In genomic region chr11:96294245-96295091, GRCm38 (mm10) we compare ENCODE assay signal across 8 mouse cellular contexts. TPM values are rescaled to one million over a fixed set of nuclear protein-coding genes. Genes with fewer than 3 reads are reported as not detected.
DNase-seq lines count a peak whose midpoint lies in the region; ATAC-seq and TF ChIP-seq lines count a peak whose summit lies in the region.

No protein-coding gene starts in this region.

- no peaks in the 10 kb centered on the region for H3K36me3 ChIP-seq in hindbrain, embryonic 10.5 days
- H3K36me3 ChIP-seq in stomach, postnatal 0 days (ENCODE audit: control insufficient read depth, insufficient read depth, low read length): no peaks in the 10 kb centered on the region

- H3K4me1 ChIP-seq in hindbrain, embryonic 10.5 days (replicated peaks): peaks cover 5% of the 10 kb centered on the region; the same call in 1 of the 2 replicates
- H3K4me1 ChIP-seq in stomach, postnatal 0 days (replicated peaks; ENCODE audit: control insufficient read depth, insufficient read depth): no peaks in the 10 kb centered on the region

- DNase-seq in frontal cortex, postnatal 25 days (ENCODE audit: low spot score in 2 of 2): peak; percentile 39 to 40
- peak; percentile 95 for DNase-seq in ES-CJ7 (ENCODE audit: low read depth, low spot score)
- peak; percentile 85 for DNase-seq in hindbrain, embryonic 10.5 days (ENCODE audit: low spot score)
- peak; percentile 52 to 65 for DNase-seq in layer of hippocampus, postnatal 14 days (ENCODE audit: low spot score in 2 of 2)
- peak; percentile 95 for DNase-seq in mesoderm, embryonic 11.5 days (ENCODE audit: low read depth, low spot score)
- DNase-seq in stomach, postnatal 0 days (ENCODE audit: low spot score): peak; percentile 76

- H3K4me2 ChIP-seq in stomach, postnatal 0 days (replicated peaks; ENCODE audit: low read depth): peak overlapping the region; percentile 54

- peaks cover 100% of the 10 kb centered on the region for H3K27me3 ChIP-seq in hindbrain, embryonic 10.5 days (ENCODE audit: insufficient read depth, poor library complexity, severe bottlenecking)
- peaks cover 17% of the 10 kb centered on the region for H3K27me3 ChIP-seq in stomach, postnatal 0 days (ENCODE audit: control insufficient read depth, insufficient read depth, low read length)

- 1% methylated on average over 32 of the region's 32 CpGs for WGBS in hindbrain, embryonic 10.5 days
- WGBS in stomach, postnatal 0 days: 3% methylated on average over 32 of the region's 32 CpGs

- H3K9ac ChIP-seq in stomach, postnatal 0 days (ENCODE audit: low read length): peak overlapping the region; percentile 48; the same call in 1 of the 2 replicates

- no peak overlapping the region for H3K4me3 ChIP-seq in hindbrain, embryonic 10.5 days
- peak overlapping the region; percentile 41 for H3K4me3 ChIP-seq in stomach, postnatal 0 days (ENCODE audit: low read depth, low read length)

- no peak for TF ChIP-seq EP300 in stomach, postnatal 0 days (optimal IDR thresholded peaks at IDR 0.05)

- no peak overlapping the region for H3K27ac ChIP-seq in hindbrain, embryonic 10.5 days
- H3K27ac ChIP-seq in stomach, postnatal 0 days (replicated peaks): 0 out of 2 replicates have a peak overlapping the region, but pooled peaks have one; percentile 24

- no peak for ATAC-seq in frontal cortex, adult (ENCODE audit: low TSS enrichment)
- ATAC-seq in common myeloid progenitor, adult 5-6 weeks (replicated peaks; ENCODE audit: low read depth, poor library complexity, severe bottlenecking): peak; percentile 80
- no peak for ATAC-seq in stomach, postnatal 0 days (ENCODE audit: low FRiP score, low TSS enrichment)

- peak; percentile 87 for TF ChIP-seq CTCF in stomach, postnatal 0 days (IDR thresholded peaks at IDR 0.05; ENCODE audit: low read depth)

- H3K9me3 ChIP-seq in hindbrain, embryonic 10.5 days: no peaks in the 10 kb centered on the region
- no peaks in the 10 kb centered on the region for H3K9me3 ChIP-seq in stomach, postnatal 0 days (ENCODE audit: control insufficient read depth, low read length)

RNA-seq across cellular contexts. Expression of gene Hoxb6, which starts 2.2 kb away (rescaled TPM):
- total RNA-seq in common myeloid progenitor, adult 5-6 weeks (2017): not detected in 2 replicates
- polyA plus RNA-seq in hindbrain, embryonic 10.5 days (2016; fragmentation: Nextera tagmentation; extraction: Ambion mirVana): 0.31 TPM in 1 of 2 replicates, not detected in the other
- total RNA-seq in layer of hippocampus, postnatal 14 days (2021): not detected
- 6.9 and 7.9 TPM in 2 replicates for polyA plus RNA-seq in stomach, postnatal 0 days (2015; fragmentation: Nextera tagmentation; extraction: Ambion mirVana)

RNA-seq across cellular contexts. Expression of gene Hoxb7, which starts 8.0 kb away (rescaled TPM):
- total RNA-seq in common myeloid progenitor, adult 5-6 weeks (2017): not detected in 2 replicates
- polyA plus RNA-seq in hindbrain, embryonic 10.5 days (2016; fragmentation: Nextera tagmentation; extraction: Ambion mirVana): not detected in 2 replicates
- total RNA-seq in layer of hippocampus, postnatal 14 days (2021): not detected
- polyA plus RNA-seq in stomach, postnatal 0 days (2015; fragmentation: Nextera tagmentation; extraction: Ambion mirVana): 5.5 and 6.0 TPM in 2 replicates

RNA-seq across cellular contexts. Expression of gene Hoxb5, which starts 8.7 kb away (rescaled TPM):
- total RNA-seq in common myeloid progenitor, adult 5-6 weeks (2017): not detected in 2 replicates
- 0.14 and 6.3 TPM in 2 replicates for polyA plus RNA-seq in hindbrain, embryonic 10.5 days (2016; fragmentation: Nextera tagmentation; extraction: Ambion mirVana)
- not detected for total RNA-seq in layer of hippocampus, postnatal 14 days (2021)
- 7.5 and 8.2 TPM in 2 replicates for polyA plus RNA-seq in stomach, postnatal 0 days (2015; fragmentation: Nextera tagmentation; extraction: Ambion mirVana)

RNA-seq across cellular contexts. Expression of gene Hoxb8, which starts 12.8 kb away (rescaled TPM):
- total RNA-seq in common myeloid progenitor, adult 5-6 weeks (2017): not detected in 2 replicates
- 0.08 TPM in 1 of 2 replicates, not detected in the other for polyA plus RNA-seq in hindbrain, embryonic 10.5 days (2016; fragmentation: Nextera tagmentation; extraction: Ambion mirVana)
- total RNA-seq in layer of hippocampus, postnatal 14 days (2021): not detected
- 0.42 and 0.83 TPM in 2 replicates for polyA plus RNA-seq in stomach, postnatal 0 days (2015; fragmentation: Nextera tagmentation; extraction: Ambion mirVana)

RNA-seq across cellular contexts. Expression of gene Hoxb9, which starts 23.2 kb away (rescaled TPM):
- total RNA-seq in common myeloid progenitor, adult 5-6 weeks (2017): not detected in 2 replicates
- polyA plus RNA-seq in hindbrain, embryonic 10.5 days (2016; fragmentation: Nextera tagmentation; extraction: Ambion mirVana): not detected in 2 replicates
- total RNA-seq in layer of hippocampus, postnatal 14 days (2021): not detected
- polyA plus RNA-seq in stomach, postnatal 0 days (2015; fragmentation: Nextera tagmentation; extraction: Ambion mirVana): 0.05 and 0.06 TPM in 2 replicates

Comparison
In these comparisons a context has a peak if more than half of its experiments do, and no peak if none do; other contexts are left out.
1. DNase-seq: peak in every context shown above with its lines; median percentile 95 in ES-CJ7; 95 in mesoderm, embryonic 11.5 days; 85 in hindbrain, embryonic 10.5 days; 76 in stomach, postnatal 0 days; 58 in layer of hippocampus, postnatal 14 days; 40 in frontal cortex, postnatal 25 days.